Mouse (Mus musculus): ENCODE measurements at regions not wholly inside any gene's neighbourhood (a gene's known extent, or its start where the extent isn't known, plus 50 kb on each side); places are given as distances from the start of the nearest gene placed in this dataset.

GRCm38 (mm10) chr12:45975780-45976179 is 842.9 kb downstream of the Nova1 start:
- TF ChIP-seq CTCF (IDR thresholded peaks at IDR 0.05; ENCODE audit: borderline replicate concordance, extremely low read depth, insufficient read depth, insufficient read length) (no peak), POLR2A (IDR thresholded peaks at IDR 0.05; ENCODE audit: borderline replicate concordance, extremely low read depth, insufficient read depth, insufficient read length, poor library complexity, severe bottlenecking) (no peak)
